Mouse (Mus musculus) heart, embryonic 13.5 days (tissue): ENCODE measurements around the gene St6galnac3. TPM values are rescaled to one million over a fixed set of nuclear protein-coding genes. Genes with fewer than 3 reads are reported as not detected.
"Not testable (repeated sequence)": the region's sequence is repeated elsewhere in the genome, so short reads cannot be mapped to it uniquely, and the experiment has no call there.

Source experiments
- ATAC-seq: fragments of 200-750 bp; cut with Nextera tagmentation; 2 replicates; pipeline ENCODE4 v1.8.0; 2017; ENCODE audit warnings: moderate TSS enrichment; ENCODE audit not compliant: insufficient number of reproducible peaks, low FRiP score, low TSS enrichment; ENCODE audit errors: extremely low read depth
- H3K27ac ChIP-seq: fragments of 300-500 bp; sonication (generic); replicated peaks from 2 replicates; pipeline ENCODE4 v1.5.1; 2015; ENCODE audit warnings: moderate library complexity, mild to moderate bottlenecking, inconsistent platforms
- H3K27me3 ChIP-seq: fragments of 300-500 bp; sonication (generic); replicated peaks from 2 replicates; pipeline ENCODE4 v1.6.1; 2015; ENCODE audit warnings: mild to moderate bottlenecking, inconsistent platforms
- H3K36me3 ChIP-seq: fragments of 300-500 bp; sonication (generic); 2 replicates; pipeline ENCODE4 v1.6.1; 2015; ENCODE audit warnings: mild to moderate bottlenecking, inconsistent platforms
- H3K4me1 ChIP-seq: fragments of 300-500 bp; sonication (generic); 2 replicates; pipeline ENCODE4 v1.6.1; 2015; ENCODE audit warnings: inconsistent platforms
- H3K4me2 ChIP-seq: fragments of 300-500 bp; sonication (generic); 2 replicates; pipeline ENCODE4 v1.6.1; 2015; ENCODE audit warnings: inconsistent platforms, mild to moderate bottlenecking, moderate library complexity
- H3K4me3 ChIP-seq: fragments of 300-500 bp; sonication (generic); 2 replicates; pipeline ENCODE4 v1.5.1; 2015; ENCODE audit warnings: moderate library complexity, mild to moderate bottlenecking, inconsistent platforms
- H3K9ac ChIP-seq: fragments of 300-500 bp; sonication (generic); 2 replicates; pipeline ENCODE4 v1.6.1; 2015; ENCODE audit warnings: inconsistent platforms, mild to moderate bottlenecking, moderate library complexity
- H3K9me3 ChIP-seq: fragments of 300-500 bp; sonication (generic); 2 replicates; pipeline ENCODE4 v1.6.1; 2016; ENCODE audit warnings: inconsistent platforms
- WGBS: fragments of 180-500 bp; shearing (Covaris S2); methylation state at CpG from one replicate; pipeline ENCODE4 v1.1.7; 2015; ENCODE audit warnings: mixed read lengths; 5-methylcytosine and 5-hydroxymethylcytosine counted together
- polyA plus RNA-seq: library from polyadenylated mRNA; unstranded; fragments of >200 nt; fragmentation: Nextera tagmentation; extraction: Ambion mirVana; gene quantifications from 2 replicates; pipeline ENCODE4 v1.2.1, GENCODE M21; 2015

Gene St6galnac3
- polyA plus RNA-seq, 1 experiment from 2014 or later: 21.7 TPM

DNA sequence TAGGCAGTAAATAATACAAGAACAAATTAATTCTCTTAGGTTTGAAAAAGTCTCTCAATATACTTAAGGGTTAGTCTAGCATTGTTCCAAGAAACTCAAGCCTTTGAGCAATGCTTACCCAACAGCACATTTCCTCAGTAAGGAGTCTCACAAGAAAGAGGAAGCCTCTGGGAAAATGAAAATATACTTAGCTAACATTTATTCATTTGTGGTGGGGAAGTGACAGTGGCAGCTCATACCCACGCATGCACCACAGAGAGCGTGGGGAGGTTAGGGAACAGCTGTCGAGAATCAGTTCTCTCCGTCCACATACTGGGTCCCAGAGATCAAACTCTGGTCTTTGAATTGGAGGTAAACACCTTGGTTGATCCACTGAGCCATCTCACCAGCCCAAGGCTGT, 318.8 kb downstream of the St6galnac3 start:
- H3K9ac ChIP-seq: no peak overlapping the region
- ATAC-seq: no peak
- no peaks in the 10 kb centered on the region for H3K36me3 ChIP-seq
- no peaks in the 10 kb centered on the region for H3K27me3 ChIP-seq
- no peaks in the 10 kb centered on the region for H3K9me3 ChIP-seq
- 81% methylated on average over 4 of the region's 4 CpGs for WGBS
- no peak overlapping the region for H3K4me2 ChIP-seq
- no peak overlapping the region for H3K27ac ChIP-seq
- no peak overlapping the region for H3K4me3 ChIP-seq
- no peaks in the 10 kb centered on the region for H3K4me1 ChIP-seq

GRCm38 (mm10) chr3:153405643-153406042, 319.3 kb downstream of the St6galnac3 start:
- Histone ChIP-seq H3K4me1 (no peaks in the 10 kb centered on the region), H3K36me3 (no peaks in the 10 kb centered on the region), H3K27me3 (no peaks in the 10 kb centered on the region), H3K4me3 (no peak overlapping the region), H3K4me2 (no peak overlapping the region), H3K9me3 (no peaks in the 10 kb centered on the region), H3K27ac (no peak overlapping the region), H3K9ac (no peak overlapping the region)
- no peak for ATAC-seq
- WGBS: 84% methylated on average over 10 of the region's 10 CpGs

DNA sequence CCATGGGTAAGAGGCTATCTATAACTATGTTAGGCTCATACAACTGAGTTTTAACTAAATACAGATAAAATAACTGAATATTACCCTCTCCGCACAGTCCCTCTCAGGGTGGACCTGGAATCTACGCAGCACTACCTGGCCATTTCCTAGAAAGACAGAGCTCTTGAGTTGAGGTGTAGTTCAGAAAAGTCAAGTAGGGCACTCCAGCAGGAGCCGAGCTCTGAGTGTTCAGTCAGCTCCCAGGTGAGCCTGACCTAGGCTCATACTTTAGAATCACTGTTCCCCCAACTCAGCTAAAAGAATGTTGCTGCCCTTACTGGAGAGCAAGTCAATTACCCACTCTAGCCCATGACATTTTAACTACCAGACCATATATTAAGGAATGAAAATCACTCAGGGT, 324.7 kb downstream of the St6galnac3 start:
- 86% methylated on average over 3 of the region's 3 CpGs for WGBS
- H3K36me3 ChIP-seq: no peaks in the 10 kb centered on the region
- H3K4me3 ChIP-seq: no peak overlapping the region
- no peak overlapping the region for H3K27ac ChIP-seq
- peaks cover 13% of the 10 kb centered on the region for H3K4me1 ChIP-seq
- no peak overlapping the region for H3K9ac ChIP-seq
- H3K4me2 ChIP-seq: no peak overlapping the region
- H3K27me3 ChIP-seq: no peaks in the 10 kb centered on the region
- H3K9me3 ChIP-seq: no peaks in the 10 kb centered on the region
- ATAC-seq: no peak

- 61% methylated on average over 6 of the region's 6 CpGs for WGBS
- no peak for ATAC-seq
Measured at GRCm38 (mm10) chr3:153399574-153399973, 325.4 kb downstream of the St6galnac3 start.

GRCm38 (mm10) chr3:153397726-153398125, 327.2 kb downstream of the St6galnac3 start:
- no peaks in the 10 kb centered on the region for H3K36me3 ChIP-seq
- H3K27me3 ChIP-seq: no peaks in the 10 kb centered on the region
- no peak for ATAC-seq
- H3K27ac ChIP-seq: no peak overlapping the region
- WGBS: 81% methylated on average over 9 of the region's 9 CpGs
- H3K9ac ChIP-seq: no peak overlapping the region
- peaks cover 13% of the 10 kb centered on the region for H3K4me1 ChIP-seq
- H3K4me2 ChIP-seq: no peak overlapping the region
- peaks cover 9% of the 10 kb centered on the region for H3K9me3 ChIP-seq
- no peak overlapping the region for H3K4me3 ChIP-seq

More at GRCm38 (mm10) chr3:153399574-153399973, 325.4 kb downstream of the St6galnac3 start:
- no peak overlapping the region for H3K4me3 ChIP-seq
- H3K27ac ChIP-seq: no peak overlapping the region
- H3K9ac ChIP-seq: no peak overlapping the region
- H3K4me1 ChIP-seq: peaks cover 13% of the 10 kb centered on the region
- H3K9me3 ChIP-seq: no peaks in the 10 kb centered on the region
- H3K36me3 ChIP-seq: no peaks in the 10 kb centered on the region
- H3K27me3 ChIP-seq: no peaks in the 10 kb centered on the region
- no peak overlapping the region for H3K4me2 ChIP-seq

DNA sequence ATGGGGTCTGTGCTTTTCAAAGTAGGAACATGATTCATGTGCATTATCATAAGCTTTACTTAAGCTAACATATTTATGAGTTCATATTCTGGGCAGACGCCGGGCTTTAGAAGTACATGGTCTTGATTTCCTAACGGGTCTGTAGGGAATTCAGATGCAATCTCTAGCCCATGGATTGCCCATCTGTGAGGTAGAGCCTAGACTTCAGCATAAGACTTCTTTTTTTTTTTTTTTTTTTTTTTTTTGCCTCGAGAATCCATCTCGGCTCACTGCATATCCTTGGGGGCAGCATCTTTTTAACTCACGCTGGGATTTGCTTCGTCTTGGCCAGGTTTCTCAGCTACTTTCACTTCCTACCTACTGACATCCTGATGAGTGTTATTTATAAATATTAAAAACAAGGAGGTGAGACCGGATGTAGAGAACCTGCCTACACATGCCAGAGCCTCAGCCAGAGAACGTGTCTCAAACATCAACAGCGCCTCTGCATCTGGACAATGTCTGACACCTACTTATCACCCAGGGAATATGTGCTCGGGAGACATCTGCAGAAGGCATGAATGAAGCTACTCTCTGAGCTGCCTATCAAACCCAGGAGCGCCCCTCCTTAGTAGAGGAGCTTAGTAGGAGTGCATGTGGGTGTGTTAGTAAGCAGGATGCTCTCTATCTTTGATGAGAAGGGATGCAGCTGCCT, 328.5 kb downstream of the St6galnac3 start:
- 0 out of 2 replicates have a peak, but pooled peaks have one; percentile 25 for ATAC-seq

DNA sequence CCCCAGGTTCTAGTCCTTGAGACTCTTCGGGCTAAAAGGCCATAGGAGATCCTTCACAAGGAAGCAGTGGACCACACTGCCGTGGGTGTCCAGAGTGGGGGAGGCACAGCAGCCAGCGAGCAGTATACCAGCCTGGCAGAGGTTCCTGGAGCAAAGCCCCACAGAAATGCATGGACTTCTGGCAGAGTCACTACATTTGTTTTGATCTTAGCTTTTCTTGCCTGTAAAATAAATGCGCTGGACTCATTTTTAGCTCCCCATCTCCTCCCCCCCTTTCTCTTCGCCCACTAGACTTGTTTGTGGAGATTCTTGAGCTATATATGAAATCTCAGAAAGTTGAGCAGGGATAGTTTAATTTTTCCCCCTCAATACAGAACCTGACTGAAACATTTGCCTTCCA, 329.6 kb downstream of the St6galnac3 start:
- H3K27ac ChIP-seq: no peak overlapping the region
- no peaks in the 10 kb centered on the region for H3K36me3 ChIP-seq
- peaks cover 9% of the 10 kb centered on the region for H3K9me3 ChIP-seq
- ATAC-seq: no peak
- no peaks in the 10 kb centered on the region for H3K27me3 ChIP-seq
- WGBS: 89% methylated on average over 5 of the region's 5 CpGs
- no peak overlapping the region for H3K4me2 ChIP-seq
- H3K4me3 ChIP-seq: no peak overlapping the region
- H3K4me1 ChIP-seq: peaks cover 13% of the 10 kb centered on the region
- no peak overlapping the region for H3K9ac ChIP-seq

More for the DNA sequence above, 328.5 kb downstream of the St6galnac3 start:
- Histone ChIP-seq H3K9ac (no peak overlapping the region), H3K4me1 (peaks cover 13% of the 10 kb centered on the region), H3K27ac (no peak overlapping the region), H3K36me3 (no peaks in the 10 kb centered on the region), H3K9me3 (peaks cover 9% of the 10 kb centered on the region), H3K27me3 (no peaks in the 10 kb centered on the region), H3K4me3 (no peak overlapping the region), H3K4me2 (peak overlapping the region; percentile 12; the same call in 1 of the 2 replicates)
- WGBS: 44% methylated on average over 12 of the region's 12 CpGs

DNA sequence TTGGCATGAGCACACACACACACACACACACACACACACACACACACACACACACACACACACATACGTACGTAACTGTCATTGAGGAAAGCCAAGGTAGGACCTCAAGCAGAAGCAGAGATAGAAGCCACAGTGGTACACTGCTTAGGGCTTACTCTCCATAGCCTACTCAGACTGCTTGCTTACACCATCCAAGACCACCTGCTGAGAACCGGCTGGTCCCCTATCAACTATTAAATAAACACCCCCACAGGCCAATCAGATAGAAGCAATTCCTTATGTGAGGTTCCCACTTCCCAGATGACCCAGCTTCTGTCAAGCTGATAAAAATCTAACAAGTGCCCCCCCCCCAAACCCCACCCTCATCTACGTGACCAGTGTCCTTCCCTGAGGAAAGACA, 330.2 kb downstream of the St6galnac3 start:
- H3K4me1 ChIP-seq: peaks cover 10% of the 10 kb centered on the region
- H3K9ac ChIP-seq: no peak overlapping the region
- no peak overlapping the region for H3K4me3 ChIP-seq
- no peaks in the 10 kb centered on the region for H3K27me3 ChIP-seq
- no peak for ATAC-seq
- peaks cover 9% of the 10 kb centered on the region for H3K9me3 ChIP-seq
- H3K4me2 ChIP-seq: no peak overlapping the region
- WGBS: 87% methylated on average over 4 of the region's 4 CpGs
- H3K27ac ChIP-seq: no peak overlapping the region
- no peaks in the 10 kb centered on the region for H3K36me3 ChIP-seq

DNA sequence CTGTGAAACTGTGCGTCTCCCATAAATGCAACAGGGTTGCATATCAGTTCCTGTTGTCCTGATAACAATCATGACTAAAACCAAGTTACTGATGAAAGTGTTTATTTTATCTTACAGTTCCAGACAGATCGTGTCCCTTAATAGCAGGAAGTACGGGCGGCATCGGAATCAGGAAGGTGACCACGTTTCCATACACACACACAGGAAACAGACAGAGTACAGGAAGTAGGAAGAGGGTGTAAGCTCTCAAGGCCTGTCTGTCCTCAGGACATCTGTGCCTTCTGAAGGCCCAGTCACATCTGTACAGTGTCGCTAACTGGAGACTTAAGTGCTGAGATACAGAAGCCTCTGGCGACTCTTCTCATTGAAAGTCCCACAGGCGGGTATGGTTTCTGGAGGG, 330.8 kb downstream of the St6galnac3 start:
- H3K4me2 ChIP-seq: no peak overlapping the region
- no peaks in the 10 kb centered on the region for H3K36me3 ChIP-seq
- H3K4me3 ChIP-seq: no peak overlapping the region
- ATAC-seq: no peak
- peaks cover 9% of the 10 kb centered on the region for H3K9me3 ChIP-seq
- no peak overlapping the region for H3K9ac ChIP-seq
- WGBS: 71% methylated on average over 9 of the region's 9 CpGs
- H3K27ac ChIP-seq: no peak overlapping the region
- no peaks in the 10 kb centered on the region for H3K27me3 ChIP-seq
- H3K4me1 ChIP-seq: peaks cover 7% of the 10 kb centered on the region

DNA sequence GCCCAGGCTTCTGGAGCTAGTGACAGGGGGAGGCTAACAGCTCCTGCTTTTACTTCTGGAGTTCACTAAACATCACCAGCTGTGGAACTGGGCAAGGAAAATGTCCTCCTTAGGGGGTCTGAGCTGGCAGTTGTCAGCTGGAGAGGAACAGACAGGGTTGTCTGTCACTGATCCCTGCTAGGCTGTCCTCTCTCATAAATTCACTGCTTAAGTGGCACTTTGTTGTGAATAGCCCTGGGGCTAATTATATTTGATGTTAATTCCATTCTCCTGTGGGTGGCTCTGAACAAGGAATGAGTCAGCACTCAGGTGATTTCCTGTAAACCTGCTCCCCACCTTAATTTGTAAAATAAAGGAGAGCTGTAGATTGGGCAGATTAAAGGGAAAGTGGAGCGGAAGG, 333.5 kb downstream of the St6galnac3 start:
- H3K9ac ChIP-seq, H3K27ac ChIP-seq, ATAC-seq, H3K27me3 ChIP-seq, H3K4me2 ChIP-seq, H3K36me3 ChIP-seq, H3K4me1 ChIP-seq, H3K9me3 ChIP-seq, H3K4me3 ChIP-seq: not testable (repeated sequence)
- WGBS: 96% methylated on average over 1 of the region's 1 CpGs

DNA sequence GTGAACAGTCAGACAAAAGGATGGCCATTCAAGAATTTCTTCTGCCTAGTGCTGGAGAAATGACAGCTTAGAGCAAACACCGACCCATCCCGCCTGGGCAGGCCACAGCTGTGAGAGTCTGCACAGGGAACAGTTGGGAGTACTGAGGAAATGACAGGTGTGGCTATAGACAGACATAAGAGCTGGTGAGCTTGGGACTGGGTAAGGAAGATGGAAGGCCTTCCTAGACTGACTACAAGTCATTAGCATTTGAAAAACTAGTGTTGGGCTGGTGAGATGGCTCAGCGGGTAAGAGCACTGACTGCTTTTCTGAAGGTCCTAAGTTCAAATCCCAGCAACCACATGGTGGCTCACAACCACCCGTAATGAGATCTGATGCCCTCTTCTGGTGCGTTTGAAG, 340.3 kb downstream of the St6galnac3 start:
- not testable (repeated sequence) for H3K27ac ChIP-seq, ATAC-seq
- WGBS: 80% methylated on average over 5 of the region's 5 CpGs

GRCm38 (mm10) chr3:153383656-153384055, 341.3 kb downstream of the St6galnac3 start:
- H3K4me1 ChIP-seq: no peaks in the 10 kb centered on the region
- H3K27ac ChIP-seq: no peak overlapping the region
- H3K9ac ChIP-seq: no peak overlapping the region
- H3K4me2 ChIP-seq: no peak overlapping the region
- H3K36me3 ChIP-seq: no peaks in the 10 kb centered on the region
- H3K9me3 ChIP-seq: no peaks in the 10 kb centered on the region
- H3K4me3 ChIP-seq: no peak overlapping the region
- WGBS: 96% methylated on average over 2 of the region's 2 CpGs
- H3K27me3 ChIP-seq: no peaks in the 10 kb centered on the region
- ATAC-seq: no peak

More for the DNA sequence above, 340.3 kb downstream of the St6galnac3 start:
- H3K9ac ChIP-seq, H3K4me1 ChIP-seq, H3K36me3 ChIP-seq, H3K27me3 ChIP-seq, H3K4me3 ChIP-seq, H3K4me2 ChIP-seq, H3K9me3 ChIP-seq: not testable (repeated sequence)
